Mouse (Mus musculus) regulatory T cell (primary cell): ENCODE data around the gene Trim47.

ENCODE experiments used
- in situ Hi-C: fragments of 300-600 bp; cut with MboI, MseI; formaldehyde crosslinking; loops from one replicate; pipeline ENCODE4 v1.15.1; 2025; ENCODE audit warnings: high pct_unique_total_duplicates

Trim47 gene

GRCm38 (mm10) chr11:116062521-116062920 lies 64.5 kb downstream of the Trim47 start:
- in situ Hi-C loops, result no loop called here

DNA sequence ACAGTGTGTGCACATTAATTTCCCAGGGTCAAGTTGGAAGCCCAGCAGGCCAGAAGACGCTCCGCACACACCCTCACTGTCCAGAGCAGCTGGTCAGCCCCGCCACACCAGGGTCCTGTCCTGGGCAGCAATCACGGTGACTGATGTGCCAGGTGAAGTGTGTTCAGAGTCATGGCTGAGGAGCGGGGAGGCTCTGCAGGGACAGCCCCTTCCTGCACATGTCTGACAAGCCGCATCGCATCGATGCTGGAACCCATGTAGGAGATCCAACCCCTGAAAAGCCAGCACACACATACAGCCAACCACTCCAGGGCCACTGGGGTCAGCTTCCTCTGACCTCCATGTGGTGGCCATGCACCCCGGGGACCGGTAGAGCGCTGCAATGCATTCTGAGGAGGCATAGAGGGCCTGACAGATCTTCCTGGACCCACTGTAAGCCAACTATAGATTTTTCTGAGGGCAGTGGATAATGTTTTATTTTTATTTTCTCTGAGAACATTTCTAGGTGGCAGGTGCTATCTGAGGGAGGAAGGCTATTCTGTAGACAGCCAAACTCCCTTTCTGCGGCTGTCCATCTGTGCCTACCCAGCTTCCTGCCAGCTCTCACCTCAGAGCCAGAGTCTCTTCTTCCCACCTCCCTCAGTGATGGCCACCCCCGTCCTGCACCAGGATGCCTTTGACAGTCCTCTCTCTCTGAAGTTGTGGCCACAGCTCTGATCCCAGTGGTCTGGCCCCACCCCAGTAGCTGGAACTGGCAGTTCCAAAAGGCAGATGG lies 65.2 kb downstream of the Trim47 start:
- in situ Hi-C loops, result no loop called here

GRCm38 (mm10) chr11:116060596-116060995 lies 66.4 kb downstream of the Trim47 start:
- in situ Hi-C loops, result no loop called here

- in situ Hi-C loops, result loop anchor here (10.0 kb wide), 1 partner anchor 905 kb away; no protein-coding TSS in a partner anchor
Observed at GRCm38 (mm10) chr11:116059691-116060025, 67.4 kb downstream of the Trim47 start.

GRCm38 (mm10) chr11:116058868-116059690 lies 67.9 kb downstream of the Trim47 start:
- in situ Hi-C loops, result loop anchor here (10.0 kb wide), 1 partner anchor 906 kb away; no protein-coding TSS in a partner anchor

- in situ Hi-C loops, result loop anchor here (10.0 kb wide), 1 partner anchor 907 kb away; no protein-coding TSS in a partner anchor
Observed at GRCm38 (mm10) chr11:116058022-116058614, 68.9 kb downstream of the Trim47 start.

DNA sequence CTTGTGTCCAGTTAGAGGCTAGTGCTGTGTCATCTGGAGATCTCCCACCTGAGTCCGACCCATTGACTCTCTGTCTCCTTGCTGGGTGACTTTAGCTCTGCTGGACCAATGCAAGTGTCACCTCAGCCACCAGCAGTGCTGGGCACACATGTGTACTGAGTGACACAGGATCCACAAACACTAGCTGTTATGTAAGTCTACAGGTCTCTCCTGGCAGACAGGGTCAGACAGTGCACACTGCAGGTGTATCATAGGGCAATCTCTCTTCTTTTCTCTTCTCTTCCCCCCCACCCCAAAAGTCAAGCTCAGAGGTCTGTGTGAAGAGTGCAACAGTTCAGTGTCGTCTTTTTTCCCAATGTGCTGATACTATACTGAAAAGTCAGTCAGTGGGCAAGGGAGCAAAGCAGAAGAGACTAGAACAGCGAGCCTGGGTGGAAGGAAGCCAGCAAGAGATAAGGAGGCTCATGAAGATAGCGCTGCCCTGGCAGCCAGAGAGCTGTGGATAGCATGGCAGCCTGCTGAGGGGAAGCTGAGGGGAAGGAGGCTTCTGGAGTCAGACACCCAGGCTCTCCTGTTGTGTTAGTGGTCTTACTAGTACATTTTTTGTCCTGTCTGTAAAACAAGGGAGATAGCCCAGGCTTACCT lies 69.7 kb downstream of the Trim47 start:
- in situ Hi-C loops, result loop anchor here (10.0 kb wide), 1 partner anchor 907 kb away; no protein-coding TSS in a partner anchor

DNA sequence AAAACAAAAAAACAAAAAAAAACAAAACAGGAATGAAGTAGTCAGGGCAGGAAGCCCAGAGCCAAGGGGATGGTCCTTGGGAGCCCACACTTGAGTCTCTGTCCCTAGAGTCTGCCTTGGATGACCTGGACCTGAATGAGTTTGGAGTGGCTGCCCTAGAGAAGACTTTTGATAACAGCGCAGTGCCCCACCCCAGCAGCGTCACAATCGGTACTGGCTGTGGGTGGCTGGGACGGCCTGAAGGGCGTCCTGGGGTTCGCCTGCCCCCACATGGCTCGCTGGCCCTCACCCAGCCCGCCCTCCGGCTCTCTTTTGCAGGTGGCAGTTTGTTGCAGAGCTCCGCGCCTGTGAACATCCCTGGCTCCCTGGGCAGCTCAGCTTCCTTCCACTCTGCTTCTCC lies 71.1 kb downstream of the Trim47 start:
- in situ Hi-C loops, result loop anchor here (10.0 kb wide), 1 partner anchor 909 kb away; no protein-coding TSS in a partner anchor
